Mouse (Mus musculus) testis, adult 2 months (tissue): ENCODE results near the gene Hspa4. TPM values are rescaled to one million over a fixed set of nuclear protein-coding genes. Genes with fewer than 3 reads are reported as not detected.
"Not testable (repeated sequence)": the region's sequence is repeated elsewhere in the genome, so short reads cannot be mapped to it uniquely, and the experiment has no call there.

ENCODE experiments used
- H3K27ac ChIP-seq: fragments of 200-500 bp; 2 replicates; pipeline ENCODE4 v1.5.1; 2012; ENCODE audit warnings: low read depth, low read length; ENCODE audit not compliant: control insufficient read depth, insufficient read depth
- H3K27me3 ChIP-seq: fragments of 200-500 bp; 2 replicates; pipeline ENCODE4 v1.6.1; 2012; ENCODE audit warnings: mild to moderate bottlenecking, low read length, moderate library complexity; ENCODE audit not compliant: control insufficient read depth, insufficient read depth
- H3K36me3 ChIP-seq: fragments of 200-500 bp; 2 replicates; pipeline ENCODE4 v1.6.1; 2012; ENCODE audit warnings: mild to moderate bottlenecking, low read length; ENCODE audit not compliant: control insufficient read depth, insufficient read depth
- H3K4me1 ChIP-seq: fragments of 200-500 bp; 2 replicates; pipeline ENCODE4 v1.6.1; 2012; ENCODE audit warnings: low read length; ENCODE audit not compliant: control insufficient read depth, insufficient read depth
- H3K4me3 ChIP-seq: fragments of 200-500 bp; 2 replicates; pipeline ENCODE4 v1.5.1; 2012; ENCODE audit warnings: low read depth, mild to moderate bottlenecking, low read length, moderate library complexity, mixed read lengths; ENCODE audit not compliant: control insufficient read depth
- CTCF ChIP-seq: fragments of 200-500 bp; IDR thresholded peaks from 2 replicates; pipeline ENCODE4 v1.5.1; 2012; ENCODE audit warnings: low read depth, mild to moderate bottlenecking, inconsistent platforms, low read length, moderate library complexity; ENCODE audit not compliant: control insufficient read depth, insufficient read depth, insufficient replicate concordance
- POLR2A ChIP-seq: fragments of 200-500 bp; IDR thresholded peaks from 2 replicates; pipeline ENCODE4 v1.6.1; 2012; ENCODE audit warnings: low read depth, mild to moderate bottlenecking, inconsistent platforms, low read length, moderate library complexity; ENCODE audit not compliant: control insufficient read depth
- polyA plus RNA-seq: library from polyadenylated mRNA; depleted of rRNA; stranded (reverse); fragments of >200 nt; gene quantifications from 2 replicates; pipeline ENCODE4 v1.2.3, GENCODE M21; 2012; rRNA removed

Hspa4 gene
- 36.0 and 38.9 TPM in 2 replicates for polyA plus RNA-seq

GRCm38 (mm10) chr11:53300330-53301166 lies at the start of gene Hspa4:
Gene Hspa4, minus strand, starts transcription at chr11:53300457.
- H3K27me3 ChIP-seq = no peaks in the 10 kb centered on the region

GRCm38 (mm10) chr11:53345738-53346137 lies 45.5 kb upstream of the Hspa4 start:
- Histone ChIP-seq H3K4me1 (no peaks in the 10 kb centered on the region), H3K27me3 (no peaks in the 10 kb centered on the region), H3K36me3 (no peaks in the 10 kb centered on the region), H3K27ac (no peak overlapping the region), H3K4me3 (no peak overlapping the region)
- TF ChIP-seq POLR2A = no peak
- TF ChIP-seq CTCF = no peak

More at GRCm38 (mm10) chr11:53300330-53301166, at the start of gene Hspa4:
- peaks cover 9% of the 10 kb centered on the region for H3K4me1 ChIP-seq
- no peak for TF ChIP-seq CTCF
- peak; percentile 97 for TF ChIP-seq POLR2A
- H3K4me3 ChIP-seq = peak within 1 kb of the TSS; percentile 90
- no peaks in the 10 kb centered on the region for H3K36me3 ChIP-seq
- H3K27ac ChIP-seq = peak within 1 kb of the TSS; percentile 93

- no peaks in the 10 kb centered on the region for H3K27me3 ChIP-seq
- no peak for TF ChIP-seq CTCF
- TF ChIP-seq POLR2A = no peak
- H3K4me3 ChIP-seq = no peak overlapping the region
- H3K36me3 ChIP-seq = no peaks in the 10 kb centered on the region
- H3K27ac ChIP-seq = no peak overlapping the region
- no peaks in the 10 kb centered on the region for H3K4me1 ChIP-seq
Observed at GRCm38 (mm10) chr11:53345328-53345727, 45.1 kb upstream of the Hspa4 start.

- Histone ChIP-seq H3K4me3 (no peak overlapping the region), H3K4me1 (no peaks in the 10 kb centered on the region), H3K27ac (no peak overlapping the region), H3K36me3 (no peaks in the 10 kb centered on the region), H3K27me3 (no peaks in the 10 kb centered on the region)
- TF ChIP-seq CTCF (no peak), POLR2A (no peak)
Observed at GRCm38 (mm10) chr11:53342711-53343110, 42.5 kb upstream of the Hspa4 start.

- H3K4me1 ChIP-seq, H3K4me3 ChIP-seq, H3K36me3 ChIP-seq, H3K27me3 ChIP-seq, H3K27ac ChIP-seq: not testable (repeated sequence)
Observed at GRCm38 (mm10) chr11:53341019-53341418, 40.8 kb upstream of the Hspa4 start.

GRCm38 (mm10) chr11:53337684-53338083 lies 37.4 kb upstream of the Hspa4 start:
- Histone ChIP-seq H3K27me3 (no peaks in the 10 kb centered on the region), H3K4me3 (no peak overlapping the region), H3K36me3 (no peaks in the 10 kb centered on the region), H3K4me1 (no peaks in the 10 kb centered on the region), H3K27ac (no peak overlapping the region)
- TF ChIP-seq CTCF (no peak), POLR2A (no peak)

GRCm38 (mm10) chr11:53336924-53337323 lies 36.7 kb upstream of the Hspa4 start:
- H3K4me3 ChIP-seq = no peak overlapping the region
- no peak overlapping the region for H3K27ac ChIP-seq
- no peak for TF ChIP-seq POLR2A
- TF ChIP-seq CTCF = no peak
- no peaks in the 10 kb centered on the region for H3K27me3 ChIP-seq
- no peaks in the 10 kb centered on the region for H3K36me3 ChIP-seq
- H3K4me1 ChIP-seq = no peaks in the 10 kb centered on the region
